Comparison of ENCODE assay signal across 8 mouse cellular contexts in the genomic region with DNA sequence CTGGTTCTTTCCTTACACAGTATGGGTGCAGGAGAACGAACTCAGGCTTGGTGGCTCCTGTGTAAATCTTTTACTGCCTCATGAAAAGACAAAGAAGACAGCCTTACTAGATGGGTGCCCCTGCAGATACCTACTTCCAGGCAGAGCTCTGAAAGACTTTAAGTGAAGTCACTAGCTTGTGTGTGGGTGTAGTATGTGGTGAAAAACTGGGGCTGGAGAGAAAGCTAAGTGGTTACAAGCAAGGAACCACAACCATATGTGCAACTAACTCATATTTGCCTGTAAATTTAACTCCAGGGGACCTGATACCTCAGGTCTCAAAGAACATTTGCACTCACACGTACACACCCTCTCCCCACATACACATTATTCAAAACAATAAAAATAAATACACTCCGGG. TPM values are rescaled to one million over a fixed set of nuclear protein-coding genes. Genes with fewer than 3 reads are reported as not detected.
DNase-seq lines count a peak whose midpoint lies in the region; ATAC-seq and TF ChIP-seq lines count a peak whose summit lies in the region.

No protein-coding gene starts in this region.

- peak overlapping the region; percentile 68 for H3K4me3 ChIP-seq in heart, embryonic 13.5 days
- peak overlapping the region; percentile 92 to 99 for H3K4me3 ChIP-seq in ES-E14 (ENCODE audit: insufficient read depth in 1 of 2, low read depth in 1 of 2, low read length in 2 of 2, poor library complexity in 1 of 2, severe bottlenecking in 1 of 2)
- peak overlapping the region; percentile 80 for H3K4me3 ChIP-seq in hindbrain, embryonic 11.5 days (ENCODE audit: low read depth, low read length)
- H3K4me3 ChIP-seq in midbrain, embryonic 11.5 days (ENCODE audit: low read depth, low read length), result peak overlapping the region; percentile 82

- in situ Hi-C loops in ES-E14 (cut with MboI; ENCODE audit: low sequenced_read_pairs in 2 of 2, unreplicated experiment in 2 of 2), result no loop called here

- ATAC-seq in heart, embryonic 13.5 days (ENCODE audit: extremely low read depth, insufficient number of reproducible peaks, low FRiP score, low TSS enrichment), result no peak
- ATAC-seq in hindbrain, embryonic 11.5 days (ENCODE audit: low FRiP score), result no peak
- ATAC-seq in midbrain, embryonic 11.5 days (ENCODE audit: low FRiP score), result no peak
- ATAC-seq in frontal cortex, adult (ENCODE audit: low TSS enrichment), result no peak

- peak overlapping the region; percentile 95 for H3K4me2 ChIP-seq in heart, embryonic 13.5 days
- peak overlapping the region; percentile 91 for H3K4me2 ChIP-seq in hindbrain, embryonic 11.5 days (replicated peaks; ENCODE audit: low read depth, low read length)
- peak overlapping the region; percentile 91 for H3K4me2 ChIP-seq in midbrain, embryonic 11.5 days

- DNase-seq in heart, adult 9 months (ENCODE audit: low spot score in 2 of 2), result no peak
- DNase-seq in ES-E14 (ENCODE audit: low read depth, low spot score) (no peak), MN1 (ENCODE audit: low spot score) (no peak)
- DNase-seq in hindbrain, embryonic 11.5 days (ENCODE audit: low spot score), result no peak
- DNase-seq in midbrain, embryonic 11.5 days (ENCODE audit: low spot score, missing footprints), result no peak
- DNase-seq in cerebellum, adult 18-20 months, result no peak

- WGBS in heart, embryonic 13.5 days, result 24% methylated on average over 3 of the region's 3 CpGs
- WGBS in hindbrain, embryonic 11.5 days, result 30% methylated on average over 3 of the region's 3 CpGs
- WGBS in midbrain, embryonic 11.5 days, result 33% methylated on average over 3 of the region's 3 CpGs

- peak overlapping the region; percentile 55; the same call in 1 of the 2 replicates for H3K27ac ChIP-seq in heart, embryonic 13.5 days (replicated peaks)
- H3K27ac ChIP-seq in ES-E14 (ENCODE audit: insufficient read depth, low read depth, low read length, poor library complexity, severe bottlenecking), result no peak overlapping the region
- no peak overlapping the region for H3K27ac ChIP-seq in hindbrain, embryonic 11.5 days (ENCODE audit: low read depth, low read length)
- peak overlapping the region; percentile 30; the same call in 1 of the 2 replicates for H3K27ac ChIP-seq in midbrain, embryonic 11.5 days (ENCODE audit: low read depth, low read length)

- no peaks in the 10 kb centered on the region for H3K9me3 ChIP-seq in heart, embryonic 13.5 days
- no peaks in the 10 kb centered on the region for H3K9me3 ChIP-seq in ES-E14 (ENCODE audit: control insufficient read depth, insufficient read depth, low read depth, low read length)
- H3K9me3 ChIP-seq in hindbrain, embryonic 11.5 days (ENCODE audit: control insufficient read depth, low read length), result no peaks in the 10 kb centered on the region
- H3K9me3 ChIP-seq in midbrain, embryonic 11.5 days (ENCODE audit: control insufficient read depth, low read length), result no peaks in the 10 kb centered on the region

- no peaks in the 10 kb centered on the region for H3K27me3 ChIP-seq in heart, embryonic 13.5 days (replicated peaks)
- no peaks in the 10 kb centered on the region; the same call in 1 of the 2 replicates for H3K27me3 ChIP-seq in hindbrain, embryonic 11.5 days (ENCODE audit: control insufficient read depth, insufficient read depth, low read length)
- H3K27me3 ChIP-seq in midbrain, embryonic 11.5 days (ENCODE audit: control insufficient read depth, insufficient read depth, low read length), result 0 out of 2 replicates have a peak, but pooled peaks cover 3% of the 10 kb centered on the region

- peak overlapping the region; percentile 86 for H3K9ac ChIP-seq in heart, embryonic 13.5 days
- H3K9ac ChIP-seq in ES-E14 (ENCODE audit: insufficient read depth, low read depth, low read length, poor library complexity, severe bottlenecking), result no peak overlapping the region; the same call in 1 of the 2 replicates
- peak overlapping the region; percentile 78 for H3K9ac ChIP-seq in hindbrain, embryonic 11.5 days (ENCODE audit: low read depth, low read length)
- H3K9ac ChIP-seq in midbrain, embryonic 11.5 days (ENCODE audit: low read length), result peak overlapping the region; percentile 86

- H3K4me1 ChIP-seq in heart, embryonic 13.5 days, result peaks cover 59% of the 10 kb centered on the region
- peaks cover 6 to 15% of the 10 kb centered on the region in 2 experiments; a peak in 3 of 4 replicates for H3K4me1 ChIP-seq in ES-E14 (ENCODE audit: control insufficient read depth in 2 of 2, insufficient read depth in 2 of 2, low read length in 2 of 2, poor library complexity in 1 of 2)
- H3K4me1 ChIP-seq in hindbrain, embryonic 11.5 days (replicated peaks; ENCODE audit: control insufficient read depth, insufficient read depth, low read length), result peaks cover 18% of the 10 kb centered on the region
- peaks cover 36% of the 10 kb centered on the region for H3K4me1 ChIP-seq in midbrain, embryonic 11.5 days (ENCODE audit: control insufficient read depth, insufficient read depth, low read length)

- peaks cover 39% of the 10 kb centered on the region for H3K36me3 ChIP-seq in heart, embryonic 13.5 days
- H3K36me3 ChIP-seq in ES-E14 (ENCODE audit: control insufficient read depth, insufficient read depth, low read length, poor library complexity, severe bottlenecking), result peaks cover 13% of the 10 kb centered on the region; the same call in 1 of the 2 replicates
- no peaks in the 10 kb centered on the region for H3K36me3 ChIP-seq in hindbrain, embryonic 11.5 days (ENCODE audit: control insufficient read depth, insufficient read depth, low read length)
- H3K36me3 ChIP-seq in midbrain, embryonic 11.5 days (ENCODE audit: control insufficient read depth, insufficient read depth, low read length), result no peaks in the 10 kb centered on the region

TF ChIP-seq in ES-E14, 5 proteins besides CTCF, POLR2A, EP300 and RAD21:
- TF ChIP-seq MAFK (IDR thresholded peaks at IDR 0.05; ENCODE audit: insufficient read depth, low read depth, low read length), result no peak
- TF ChIP-seq ZNF384 (IDR thresholded peaks at IDR 0.05; ENCODE audit: low read depth, low read length), result no peak
- no peak for TF ChIP-seq HCFC1 (IDR thresholded peaks at IDR 0.05; ENCODE audit: borderline replicate concordance, insufficient read depth, low read length)
- no peak for TF ChIP-seq CHD2 (IDR thresholded peaks at IDR 0.05; ENCODE audit: low read depth, low read length)
- no peak for TF ChIP-seq ZC3H11A (IDR thresholded peaks at IDR 0.05; ENCODE audit: borderline replicate concordance, low read depth, low read length)

RNA-seq across cellular contexts. Expression of a gene that starts 0.5 kb away (rescaled TPM):
- 87.4 and 93.1 TPM in 2 replicates for polyA plus RNA-seq in heart, embryonic 13.5 days (2015; fragmentation: Nextera tagmentation; extraction: Ambion mirVana)
- total RNA-seq in ES-E14 (2012; rRNA removed), result 52.4 and 62.0 TPM in 2 replicates
- polyA plus RNA-seq in hindbrain, embryonic 11.5 days (2014; fragmentation: Nextera tagmentation; extraction: Ambion mirVana), result 103 and 119 TPM in 2 replicates
- 98.3 and 103 TPM in 2 replicates for polyA plus RNA-seq in midbrain, embryonic 11.5 days (2014; fragmentation: Nextera tagmentation; extraction: Ambion mirVana)

RNA-seq across cellular contexts. Expression of a gene that starts 2.2 kb away (rescaled TPM):
- 7.6 and 8.1 TPM in 2 replicates for polyA plus RNA-seq in heart, embryonic 13.5 days (2015; fragmentation: Nextera tagmentation; extraction: Ambion mirVana)
- 4.9 and 5.4 TPM in 2 replicates for total RNA-seq in ES-E14 (2012; rRNA removed)
- polyA plus RNA-seq in hindbrain, embryonic 11.5 days (2014; fragmentation: Nextera tagmentation; extraction: Ambion mirVana), result 6.6 and 6.9 TPM in 2 replicates
- polyA plus RNA-seq in midbrain, embryonic 11.5 days (2014; fragmentation: Nextera tagmentation; extraction: Ambion mirVana), result 6.9 and 7.8 TPM in 2 replicates

RNA-seq across cellular contexts. Expression of a gene that starts 8.4 kb away (rescaled TPM):
- 0.56 and 1.7 TPM in 2 replicates for polyA plus RNA-seq in heart, embryonic 13.5 days (2015; fragmentation: Nextera tagmentation; extraction: Ambion mirVana)
- 4.5 and 11.7 TPM in 2 replicates for total RNA-seq in ES-E14 (2012; rRNA removed)
- 3.0 and 4.7 TPM in 2 replicates for polyA plus RNA-seq in hindbrain, embryonic 11.5 days (2014; fragmentation: Nextera tagmentation; extraction: Ambion mirVana)
- polyA plus RNA-seq in midbrain, embryonic 11.5 days (2014; fragmentation: Nextera tagmentation; extraction: Ambion mirVana), result 2.4 and 3.0 TPM in 2 replicates

RNA-seq across cellular contexts. Expression of a gene that starts 12.5 kb away (rescaled TPM):
- not detected in 2 replicates for polyA plus RNA-seq in heart, embryonic 13.5 days (2015; fragmentation: Nextera tagmentation; extraction: Ambion mirVana)
- total RNA-seq in ES-E14 (2012; rRNA removed), result 1.0 and 3.0 TPM in 2 replicates
- polyA plus RNA-seq in hindbrain, embryonic 11.5 days (2014; fragmentation: Nextera tagmentation; extraction: Ambion mirVana), result 0.13 TPM in 1 of 2 replicates, not detected in the other
- not detected in 2 replicates for polyA plus RNA-seq in midbrain, embryonic 11.5 days (2014; fragmentation: Nextera tagmentation; extraction: Ambion mirVana)

RNA-seq across cellular contexts. Expression of a gene that starts 13.9 kb away (rescaled TPM):
- 74.0 and 80.7 TPM in 2 replicates for polyA plus RNA-seq in heart, embryonic 13.5 days (2015; fragmentation: Nextera tagmentation; extraction: Ambion mirVana)
- total RNA-seq in ES-E14 (2012; rRNA removed), result 18.0 and 23.9 TPM in 2 replicates
- 51.2 and 55.7 TPM in 2 replicates for polyA plus RNA-seq in hindbrain, embryonic 11.5 days (2014; fragmentation: Nextera tagmentation; extraction: Ambion mirVana)
- 52.7 and 54.7 TPM in 2 replicates for polyA plus RNA-seq in midbrain, embryonic 11.5 days (2014; fragmentation: Nextera tagmentation; extraction: Ambion mirVana)

Comparison
In these comparisons a context has a peak if more than half of its experiments do, and no peak if none do; other contexts are left out.
1. H3K27ac ChIP-seq: peak in heart, embryonic 13.5 days (single experiment) and midbrain, embryonic 11.5 days (single experiment); none in ES-E14 (single experiment) and hindbrain, embryonic 11.5 days (single experiment).
2. Peak in every context shown above with its lines, with median percentiles within 50 percentile points of each other: H3K4me2 ChIP-seq and H3K4me3 ChIP-seq.